Mouse (Mus musculus) lung, postnatal 25 days (tissue): Measurements from ENCODE around the gene Olfr97.
A peak's percentile ranks its signal among the peaks of the same experiment; 100 is the strongest.

Experiments
- DNase-seq: peaks from one replicate; pipeline ENCODE4 v3.0.0; 2022; ENCODE audit warnings: low spot score

Olfr97 gene

DNA sequence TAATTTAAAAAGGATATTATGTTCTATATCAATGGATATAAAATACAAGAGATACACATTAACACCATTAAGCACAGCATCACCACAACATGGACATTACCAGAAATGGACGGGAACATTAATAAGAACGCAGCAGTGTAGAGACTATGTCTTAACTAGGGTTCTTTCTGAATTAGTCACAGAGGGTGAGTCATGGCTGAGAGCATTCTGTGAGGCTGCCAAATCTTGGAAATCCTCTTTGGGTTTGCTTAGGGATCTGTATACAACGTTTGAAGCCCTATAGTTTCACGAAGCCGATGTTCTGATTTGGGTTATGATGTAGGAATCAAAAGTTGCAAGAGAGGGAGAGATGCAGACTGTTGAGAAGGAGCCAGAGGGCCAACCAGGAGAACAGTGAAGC, 42.3 kb downstream of the Olfr97 start:
- DNase-seq, result no peak

DNA sequence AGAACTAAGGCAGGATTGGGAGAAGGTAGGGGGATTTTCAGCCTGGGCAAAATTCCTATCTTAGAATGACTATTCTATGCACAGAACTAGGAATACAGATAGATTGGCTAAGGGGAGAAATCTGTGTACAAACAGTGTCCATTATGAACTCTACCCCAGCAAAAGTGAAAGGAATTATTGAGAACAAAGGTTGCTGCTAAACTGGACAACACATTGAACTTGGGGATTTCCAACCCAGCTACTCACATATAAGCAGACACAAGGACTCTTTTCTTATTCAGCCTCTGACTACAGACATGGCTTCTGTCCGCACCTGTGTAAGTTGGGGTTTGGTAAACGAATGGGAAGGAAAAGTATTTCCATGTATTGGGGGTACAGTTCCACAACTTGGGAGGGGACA, 43.5 kb downstream of the Olfr97 start, which contains the start of gene Ubd:
TSS of gene Ubd (plus strand) at position 237 of the 400 bp plus-strand sequence.
- no peak for DNase-seq

GRCm38 (mm10) chr17:37193032-37193431, 44.1 kb downstream of the Olfr97 start:
- DNase-seq, result no peak

- DNase-seq, result peak; percentile 58
Measured at GRCm38 (mm10) chr17:37190711-37191110, 46.4 kb downstream of the Olfr97 start.

DNA sequence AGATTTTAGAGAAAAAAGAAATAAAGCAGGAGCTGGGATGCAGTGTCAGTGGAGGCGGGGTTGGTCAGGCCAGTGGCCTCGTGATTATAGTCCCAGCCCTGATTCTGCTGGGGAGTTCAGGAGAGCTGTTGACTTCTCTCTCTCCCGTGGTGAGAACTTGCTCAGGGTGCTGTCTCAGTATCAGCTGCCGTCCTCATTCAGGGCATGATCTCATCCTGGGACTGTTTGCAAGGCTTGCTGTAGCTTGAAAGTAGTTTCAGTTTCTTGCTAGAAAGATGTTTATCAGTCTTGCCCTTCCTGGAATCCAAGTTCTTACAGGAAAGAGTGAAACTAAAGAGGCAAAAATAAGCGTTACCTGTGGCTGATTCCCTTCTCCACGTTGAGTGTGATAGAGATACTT, 51.7 kb downstream of the Olfr97 start:
- no peak for DNase-seq
